Mouse (Mus musculus) testis, adult 2 months (tissue): Measurements from ENCODE around the gene Hils1. TPM values are rescaled to one million over a fixed set of nuclear protein-coding genes. Genes with fewer than 3 reads are reported as not detected.

ENCODE experiments used
- H3K27ac ChIP-seq: fragments of 200-500 bp; 2 replicates; pipeline ENCODE4 v1.5.1; 2012; ENCODE audit warnings: low read depth, low read length; ENCODE audit not compliant: control insufficient read depth, insufficient read depth
- H3K27me3 ChIP-seq: fragments of 200-500 bp; 2 replicates; pipeline ENCODE4 v1.6.1; 2012; ENCODE audit warnings: mild to moderate bottlenecking, low read length, moderate library complexity; ENCODE audit not compliant: control insufficient read depth, insufficient read depth
- H3K36me3 ChIP-seq: fragments of 200-500 bp; 2 replicates; pipeline ENCODE4 v1.6.1; 2012; ENCODE audit warnings: mild to moderate bottlenecking, low read length; ENCODE audit not compliant: control insufficient read depth, insufficient read depth
- H3K4me1 ChIP-seq: fragments of 200-500 bp; 2 replicates; pipeline ENCODE4 v1.6.1; 2012; ENCODE audit warnings: low read length; ENCODE audit not compliant: control insufficient read depth, insufficient read depth
- H3K4me3 ChIP-seq: fragments of 200-500 bp; 2 replicates; pipeline ENCODE4 v1.5.1; 2012; ENCODE audit warnings: low read depth, mild to moderate bottlenecking, low read length, moderate library complexity, mixed read lengths; ENCODE audit not compliant: control insufficient read depth
- CTCF ChIP-seq: fragments of 200-500 bp; IDR thresholded peaks from 2 replicates; pipeline ENCODE4 v1.5.1; 2012; ENCODE audit warnings: low read depth, mild to moderate bottlenecking, inconsistent platforms, low read length, moderate library complexity; ENCODE audit not compliant: control insufficient read depth, insufficient read depth, insufficient replicate concordance
- POLR2A ChIP-seq: fragments of 200-500 bp; IDR thresholded peaks from 2 replicates; pipeline ENCODE4 v1.6.1; 2012; ENCODE audit warnings: low read depth, mild to moderate bottlenecking, inconsistent platforms, low read length, moderate library complexity; ENCODE audit not compliant: control insufficient read depth
- polyA plus RNA-seq: library from polyadenylated mRNA; depleted of rRNA; stranded (reverse); fragments of >200 nt; gene quantifications from 2 replicates; pipeline ENCODE4 v1.2.3, GENCODE M21; 2012

The Hils1 gene
- polyA plus RNA-seq, 1 experiment, result 1,028 TPM

DNA sequence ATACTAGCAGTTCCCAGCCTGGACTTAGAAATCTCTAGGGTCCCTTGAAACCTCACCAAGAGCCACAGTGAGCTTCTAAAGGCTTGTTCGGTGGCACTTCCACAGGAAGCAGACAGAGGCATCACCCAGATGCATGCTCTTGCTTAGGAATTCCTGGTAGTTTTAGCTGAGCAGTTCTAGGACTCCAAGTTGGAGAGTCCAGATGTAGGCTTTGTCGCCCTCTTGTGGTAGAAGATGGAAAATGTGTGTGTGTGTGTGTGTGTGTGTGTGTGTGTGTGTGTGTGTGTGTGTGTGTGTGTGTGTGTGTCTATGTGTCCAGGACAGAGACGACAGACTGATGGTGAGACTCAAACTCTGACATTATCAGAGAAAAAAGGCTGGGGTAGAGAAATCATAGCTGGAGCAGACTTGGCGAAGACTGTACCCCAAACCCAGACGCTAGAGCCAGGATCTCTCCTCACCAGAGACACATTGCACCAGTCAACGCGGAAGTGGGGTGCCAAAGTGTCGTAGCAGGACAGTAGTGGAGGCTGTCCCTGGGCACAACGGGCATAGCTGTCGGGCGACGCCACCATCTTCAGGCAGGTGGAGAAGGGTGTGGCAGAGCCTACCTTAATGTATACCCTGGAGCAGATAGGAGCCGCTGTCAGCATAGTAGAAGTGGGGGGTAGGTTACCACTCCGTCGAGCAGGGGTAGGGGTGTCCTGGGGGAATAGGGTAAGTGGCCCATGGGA lies 3.0 kb downstream of the Hils1 start:
- Histone ChIP-seq H3K4me3 (peak overlapping the region; percentile 89), H3K27me3 (no peaks in the 10 kb centered on the region), H3K36me3 (peaks cover 4% of the 10 kb centered on the region; the same call in 1 of the 2 replicates), H3K4me1 (peaks cover 7% of the 10 kb centered on the region), H3K27ac (no peak overlapping the region)
- TF ChIP-seq CTCF (0 out of 2 replicates have a peak, but pooled peaks have one; percentile 0), POLR2A (no peak)

DNA sequence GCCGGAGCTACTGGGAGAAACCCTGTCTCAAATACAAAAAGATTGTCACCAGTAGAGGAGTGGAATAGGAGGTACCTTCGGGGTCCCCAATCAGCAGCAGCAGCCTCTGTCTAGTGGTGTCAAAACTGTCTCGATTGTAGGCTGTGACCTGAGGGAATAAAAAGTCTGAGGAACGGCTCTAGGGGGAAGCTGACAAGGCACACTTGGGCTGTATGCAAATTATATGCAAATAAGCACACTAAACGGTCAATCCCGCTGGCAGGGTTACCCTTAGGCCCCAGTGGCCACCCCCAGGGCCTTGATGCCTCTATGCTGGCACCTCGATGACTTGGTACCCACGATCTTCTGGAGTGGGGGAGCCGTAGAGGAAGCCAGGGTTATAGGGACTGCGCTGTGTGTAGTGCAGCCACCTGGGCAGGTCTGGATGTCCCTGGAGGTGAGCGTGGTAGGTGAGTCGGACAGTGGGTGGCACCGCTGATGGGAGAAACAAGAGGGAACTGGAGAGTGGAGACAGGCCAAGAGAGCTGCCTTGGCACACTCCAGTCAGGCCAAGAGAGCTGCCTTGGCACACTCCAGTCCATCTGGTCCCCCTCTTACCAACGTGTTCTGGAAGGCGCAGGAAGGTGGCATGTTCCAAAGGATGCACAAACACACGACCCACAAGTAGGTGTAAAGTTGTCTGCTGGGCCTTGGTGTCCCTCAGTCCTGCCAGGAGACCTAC lies 4.7 kb downstream of the Hils1 start:
- peak overlapping the region; percentile 89 for H3K4me3 ChIP-seq
- H3K27me3 ChIP-seq, result no peaks in the 10 kb centered on the region
- peak overlapping the region; percentile 90 for H3K27ac ChIP-seq
- TF ChIP-seq POLR2A, result peak; percentile 54; the same call in 1 of the 2 replicates
- TF ChIP-seq CTCF, result no peak
- H3K36me3 ChIP-seq, result peaks cover 4% of the 10 kb centered on the region; the same call in 1 of the 2 replicates
- peaks cover 7% of the 10 kb centered on the region for H3K4me1 ChIP-seq

DNA sequence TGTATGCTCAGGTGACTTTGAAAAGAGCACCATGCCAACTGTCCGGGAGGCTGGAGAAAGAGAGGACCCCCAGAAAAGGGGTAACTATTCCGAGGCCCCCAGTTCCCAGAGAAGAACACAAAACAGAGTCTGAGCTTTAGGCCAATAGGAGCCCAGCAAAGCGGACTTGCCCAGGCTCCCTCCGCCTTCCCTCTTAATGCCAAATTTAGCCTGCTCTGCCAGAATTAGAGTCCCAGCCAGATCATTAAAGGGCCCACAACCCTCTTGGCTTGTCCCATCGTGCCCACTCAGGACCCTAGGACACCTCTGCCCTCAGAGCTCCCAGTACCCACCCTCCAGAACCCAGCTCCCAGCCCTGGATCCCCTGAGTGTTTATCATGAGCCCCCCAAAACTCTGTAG lies 5.5 kb downstream of the Hils1 start:
- Histone ChIP-seq H3K36me3 (peaks cover under 1% of the 10 kb centered on the region; the same call in 1 of the 2 replicates), H3K27ac (no peak overlapping the region; the same call in 1 of the 2 replicates), H3K27me3 (no peaks in the 10 kb centered on the region), H3K4me1 (peaks cover 7% of the 10 kb centered on the region), H3K4me3 (no peak overlapping the region)
- TF ChIP-seq POLR2A (no peak), CTCF (no peak)

DNA sequence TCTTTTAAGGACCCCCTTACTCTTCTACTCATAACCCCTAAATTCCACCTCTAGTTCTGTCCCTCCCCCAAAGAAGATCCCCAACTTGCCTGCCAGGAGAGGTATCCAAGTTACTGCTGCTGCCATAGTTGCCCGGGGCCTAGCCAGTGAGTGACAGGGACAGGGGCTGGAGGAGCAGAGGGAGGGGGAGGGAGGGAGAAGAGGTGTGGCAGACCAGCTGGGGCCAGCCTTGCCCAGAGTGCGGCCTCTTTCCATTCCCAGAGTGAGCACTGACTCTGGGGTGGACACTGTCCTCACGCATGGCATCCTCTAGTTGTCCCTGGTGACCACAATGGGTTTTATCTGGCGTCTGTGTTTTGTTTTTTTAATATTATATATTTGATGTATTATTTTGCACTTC lies 5.9 kb downstream of the Hils1 start:
- Histone ChIP-seq H3K27me3 (no peaks in the 10 kb centered on the region), H3K27ac (no peak overlapping the region), H3K36me3 (no peaks in the 10 kb centered on the region), H3K4me1 (peaks cover 7% of the 10 kb centered on the region), H3K4me3 (no peak overlapping the region)
- TF ChIP-seq CTCF (no peak), POLR2A (no peak)

DNA sequence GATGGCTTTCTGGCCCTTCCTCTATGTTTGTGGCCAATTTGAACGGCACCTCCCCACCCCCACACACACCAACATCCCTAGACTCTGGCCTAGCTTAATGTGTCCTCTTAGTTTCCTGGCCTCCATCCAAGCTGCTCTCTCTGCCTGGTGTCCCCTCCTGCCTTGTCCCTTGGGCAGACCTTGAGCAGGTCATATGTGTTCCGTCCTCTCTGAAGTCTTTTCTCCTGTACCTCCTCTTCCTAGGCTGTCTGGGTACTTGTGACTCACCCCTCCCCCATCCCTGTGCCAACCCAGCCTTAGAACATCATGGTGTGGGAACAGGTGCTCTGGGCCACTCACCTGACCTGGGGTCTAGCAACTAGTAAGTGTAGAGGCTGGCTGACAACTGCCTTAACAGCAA lies 7.6 kb downstream of the Hils1 start:
- H3K36me3 ChIP-seq, result no peaks in the 10 kb centered on the region

DNA sequence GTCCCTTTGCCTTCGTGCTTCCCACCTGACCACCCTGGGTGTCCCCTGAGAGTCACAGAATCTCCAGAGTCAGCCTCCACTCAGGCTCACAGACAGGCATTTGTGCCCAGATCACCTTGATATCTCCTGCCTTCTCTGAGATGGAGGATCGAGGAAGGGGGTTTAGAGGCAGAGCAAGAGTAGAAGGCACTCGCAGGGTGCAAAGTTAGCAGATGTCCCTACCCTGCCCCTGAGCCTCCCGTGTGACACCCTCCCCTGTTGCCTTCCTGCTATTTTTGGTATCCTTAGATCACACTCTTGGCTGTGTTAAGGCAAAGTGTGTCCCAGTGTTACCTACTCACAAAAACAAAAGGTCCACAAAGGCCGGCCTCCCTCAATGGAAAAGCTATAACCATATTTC lies 8.8 kb downstream of the Hils1 start, which contains the start of gene Sgca:
TSS of gene Sgca (minus strand) at position 129 of the 400 bp plus-strand sequence.
- Histone ChIP-seq H3K4me3 (no peak within 1 kb of the TSS), H3K27me3 (no peaks in the 10 kb centered on the region), H3K36me3 (no peaks in the 10 kb centered on the region), H3K4me1 (peaks cover 10% of the 10 kb centered on the region), H3K27ac (no peak within 1 kb of the TSS)
- TF ChIP-seq CTCF (no peak), POLR2A (no peak)

More for the DNA sequence above, 7.6 kb downstream of the Hils1 start:
- Histone ChIP-seq H3K27ac (no peak overlapping the region), H3K27me3 (no peaks in the 10 kb centered on the region), H3K4me1 (peaks cover 13% of the 10 kb centered on the region), H3K4me3 (no peak overlapping the region)
- no peak for TF ChIP-seq CTCF

DNA sequence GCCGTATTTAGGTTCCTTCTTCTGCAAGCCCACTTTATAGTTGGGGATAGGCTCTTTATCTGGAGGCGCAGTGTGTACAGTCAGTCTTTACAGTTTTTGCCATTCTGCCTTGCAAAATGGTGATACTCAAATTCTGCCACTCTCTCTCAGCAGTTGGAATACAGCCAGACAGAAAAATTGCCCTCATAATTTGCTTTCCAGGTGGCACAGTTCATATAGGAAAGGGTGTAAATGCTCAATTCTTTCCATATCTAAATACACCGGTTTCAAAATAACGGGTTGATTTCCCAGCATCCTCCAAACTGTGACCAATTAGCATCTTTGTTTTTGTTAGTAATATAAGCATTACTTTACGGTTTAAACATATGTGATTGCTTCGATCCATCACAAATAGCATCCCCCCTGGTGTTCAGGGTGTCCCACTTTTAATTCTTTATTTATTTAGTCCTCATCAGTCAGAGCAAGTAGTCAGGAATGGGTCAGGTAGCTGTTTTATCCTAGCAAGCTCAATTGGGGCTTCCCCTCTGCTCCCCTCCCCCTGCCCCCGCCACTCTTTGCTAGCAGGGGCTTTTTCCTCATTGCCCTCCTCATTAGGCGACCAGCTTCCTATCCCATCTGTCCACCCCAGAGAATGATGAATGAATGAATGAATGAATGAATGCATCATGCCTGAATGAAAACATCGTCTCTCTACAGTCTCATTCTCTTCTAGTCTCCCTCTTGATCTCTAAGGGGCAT lies 11.0 kb downstream of the Hils1 start:
- H3K27me3 ChIP-seq, result no peaks in the 10 kb centered on the region
- TF ChIP-seq POLR2A (no peak), CTCF (no peak)
- H3K27ac ChIP-seq, result no peak overlapping the region
- H3K4me1 ChIP-seq, result peaks cover 6% of the 10 kb centered on the region
- no peak overlapping the region for H3K4me3 ChIP-seq
- H3K36me3 ChIP-seq, result no peaks in the 10 kb centered on the region
